Mouse (Mus musculus) adipocyte (in vitro differentiated cells): ENCODE results near the gene Scnn1g.

Source experiments
- DNase-seq: peaks from one replicate; pipeline ENCODE4 v3.0.0-alpha.2; 2016; ENCODE audit warnings: low spot score

Gene Scnn1g

GRCm38 (mm10) chr7:121778553-121778952 is 44.3 kb downstream of the Scnn1g start:
- no peak for DNase-seq

GRCm38 (mm10) chr7:121778980-121779379 is 44.7 kb downstream of the Scnn1g start:
- DNase-seq, result no peak

- DNase-seq, result no peak
Observed at GRCm38 (mm10) chr7:121779409-121779808, 45.1 kb downstream of the Scnn1g start.

GRCm38 (mm10) chr7:121782188-121782909 is 48.1 kb downstream of the Scnn1g start:
- DNase-seq, result no peak

GRCm38 (mm10) chr7:121785651-121786228 is 51.5 kb downstream of the Scnn1g start:
- DNase-seq, result no peak

- peak; percentile 9 for DNase-seq
Observed at GRCm38 (mm10) chr7:121797781-121798180, 63.5 kb downstream of the Scnn1g start.

- DNase-seq, result peak; percentile 70
Observed at GRCm38 (mm10) chr7:121802471-121802870, 68.2 kb downstream of the Scnn1g start.

- DNase-seq, result peak; percentile 3
Observed at GRCm38 (mm10) chr7:121803011-121803410, 68.7 kb downstream of the Scnn1g start.

- DNase-seq, result no peak
Observed at GRCm38 (mm10) chr7:121805811-121806496, 71.7 kb downstream of the Scnn1g start.

GRCm38 (mm10) chr7:121807726-121808580 is 73.7 kb downstream of the Scnn1g start:
- DNase-seq, result no peak
